Mouse (Mus musculus): ENCODE data around the gene Ndufs5. TPM values are rescaled to one million over a fixed set of nuclear protein-coding genes. Genes with fewer than 3 reads are reported as not detected.

Gene Ndufs5
- polyA plus RNA-seq, 1 experiment: 147 TPM

DNA sequence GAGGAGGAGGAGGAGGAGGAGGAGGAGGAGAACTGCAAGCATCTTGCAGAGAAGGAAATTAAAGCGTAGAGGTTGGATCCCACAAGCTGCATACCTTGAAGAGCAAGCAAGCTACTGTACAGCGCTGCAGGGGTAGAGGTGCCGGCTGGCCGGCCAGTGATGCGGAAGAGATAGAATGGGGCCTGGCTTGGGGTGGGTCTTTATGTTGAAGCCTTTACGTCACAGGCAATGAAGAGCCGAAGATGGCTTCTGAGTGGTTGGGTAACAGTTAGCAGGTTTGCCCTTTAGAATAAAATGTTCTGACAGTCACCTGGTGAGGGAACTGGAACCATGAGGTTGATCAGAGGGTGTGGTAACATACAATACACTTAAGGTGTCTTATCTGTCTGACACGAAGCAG is 35.7 kb downstream of the Ndufs5 start:
- Histone ChIP-seq H3K4me3 (ENCODE audit: insufficient read depth, low read depth, low read length) (no peak overlapping the region), H3K27me3 (replicated peaks; ENCODE audit: control insufficient read depth, insufficient read depth, low read length) (no peaks in the 10 kb centered on the region), H3K27ac (ENCODE audit: insufficient read depth, low read depth, low read length) (no peak overlapping the region), H3K4me1 (ENCODE audit: control insufficient read depth, insufficient read depth, low read length) (no peaks in the 10 kb centered on the region; the same call in 1 of the 2 replicates), H3K36me3 (ENCODE audit: control insufficient read depth, insufficient read depth, low read length) (no peaks in the 10 kb centered on the region)
- no peak for DNase-seq
- 82% methylated on average over 8 of the region's 8 CpGs for WGBS
- TF ChIP-seq CTCF (conservative IDR thresholded peaks at IDR 0.05; ENCODE audit: insufficient read depth, insufficient read length, low read depth, low read length) (no peak), POLR2A (IDR thresholded peaks at IDR 0.05; ENCODE audit: low read depth, low read length) (no peak)

DNA sequence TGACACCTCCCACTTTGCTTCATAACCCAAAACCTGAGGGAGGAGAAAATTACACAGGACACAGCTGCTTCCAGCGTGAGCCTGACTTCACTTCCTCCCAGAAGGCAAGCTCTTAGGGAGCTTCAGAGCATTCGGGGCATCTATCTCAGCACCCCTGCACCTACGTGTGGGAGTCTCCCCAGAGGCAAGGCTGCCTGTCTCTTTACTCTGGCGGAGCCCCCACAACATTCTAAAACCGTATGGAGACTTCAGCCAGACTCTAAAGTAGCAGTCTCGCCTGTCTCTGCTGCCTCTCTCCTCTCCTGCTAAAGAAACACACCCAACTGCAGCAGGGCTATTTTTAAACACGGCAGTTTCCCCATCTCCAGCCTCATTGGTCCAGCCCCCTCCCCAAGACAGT is 37.0 kb downstream of the Ndufs5 start:
- H3K4me1 ChIP-seq (ENCODE audit: control insufficient read depth, insufficient read depth, low read length): 0 out of 2 replicates have a peak, but pooled peaks cover 5% of the 10 kb centered on the region
- H3K36me3 ChIP-seq (ENCODE audit: control insufficient read depth, insufficient read depth, low read length): no peaks in the 10 kb centered on the region
- 55% methylated on average over 7 of the region's 7 CpGs for WGBS
- no peak for DNase-seq
- TF ChIP-seq CTCF (conservative IDR thresholded peaks at IDR 0.05; ENCODE audit: insufficient read depth, insufficient read length, low read depth, low read length) (no peak), POLR2A (IDR thresholded peaks at IDR 0.05; ENCODE audit: low read depth, low read length) (no peak)
- H3K4me3 ChIP-seq (ENCODE audit: insufficient read depth, low read depth, low read length): no peak overlapping the region
- no peak overlapping the region for H3K27ac ChIP-seq (ENCODE audit: insufficient read depth, low read depth, low read length)
- no peaks in the 10 kb centered on the region for H3K27me3 ChIP-seq (replicated peaks; ENCODE audit: control insufficient read depth, insufficient read depth, low read length)

DNA sequence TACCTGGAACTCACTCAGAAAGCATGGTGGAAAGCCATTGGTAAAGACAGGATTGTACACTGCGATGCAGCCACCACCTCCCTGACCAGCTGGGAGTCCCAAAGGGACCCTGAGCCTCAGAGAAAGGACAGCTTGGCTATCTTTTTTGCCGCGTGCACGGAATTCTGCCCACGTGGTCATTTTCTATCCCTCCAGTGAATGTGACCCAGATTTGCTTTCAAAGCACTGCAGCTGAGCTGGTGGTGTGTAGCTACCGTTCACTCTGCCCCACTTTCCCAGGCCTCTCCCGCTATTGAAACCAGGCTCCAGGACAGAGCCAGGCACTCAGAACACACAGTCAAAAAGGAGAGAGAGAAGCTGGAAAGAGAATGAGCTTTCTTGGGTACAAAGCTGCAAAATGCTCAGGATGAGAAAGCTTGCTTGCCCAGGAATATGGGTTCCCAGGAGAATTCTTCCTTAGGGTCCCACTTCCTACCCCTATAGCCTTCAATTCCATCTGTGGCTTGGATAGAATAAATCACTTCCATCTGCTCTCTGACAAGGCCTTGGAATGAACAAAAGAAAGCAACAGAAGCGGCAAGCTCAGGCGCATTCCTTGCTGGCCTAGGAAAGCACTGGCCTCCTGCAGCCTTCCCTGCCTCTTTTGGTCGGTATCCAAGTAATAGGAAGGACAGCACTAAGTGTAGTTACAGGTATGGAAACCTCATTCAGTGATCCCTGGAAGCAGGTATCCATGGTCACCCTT is 40.8 kb downstream of the Ndufs5 start:
- H3K36me3 ChIP-seq (ENCODE audit: control insufficient read depth, insufficient read depth, low read length): no peaks in the 10 kb centered on the region
- H3K27me3 ChIP-seq (replicated peaks; ENCODE audit: control insufficient read depth, insufficient read depth, low read length): no peaks in the 10 kb centered on the region
- 0 out of 2 replicates have a peak, but pooled peaks cover 5% of the 10 kb centered on the region for H3K4me1 ChIP-seq (ENCODE audit: control insufficient read depth, insufficient read depth, low read length)
- DNase-seq: peak; percentile 50
- H3K4me3 ChIP-seq (ENCODE audit: insufficient read depth, low read depth, low read length): no peak overlapping the region
- TF ChIP-seq POLR2A (IDR thresholded peaks at IDR 0.05; ENCODE audit: low read depth, low read length): no peak
- no peak for TF ChIP-seq CTCF (conservative IDR thresholded peaks at IDR 0.05; ENCODE audit: insufficient read depth, insufficient read length, low read depth, low read length)
- 37% methylated on average over 10 of the region's 10 CpGs for WGBS
- no peak overlapping the region for H3K27ac ChIP-seq (ENCODE audit: insufficient read depth, low read depth, low read length)

DNA sequence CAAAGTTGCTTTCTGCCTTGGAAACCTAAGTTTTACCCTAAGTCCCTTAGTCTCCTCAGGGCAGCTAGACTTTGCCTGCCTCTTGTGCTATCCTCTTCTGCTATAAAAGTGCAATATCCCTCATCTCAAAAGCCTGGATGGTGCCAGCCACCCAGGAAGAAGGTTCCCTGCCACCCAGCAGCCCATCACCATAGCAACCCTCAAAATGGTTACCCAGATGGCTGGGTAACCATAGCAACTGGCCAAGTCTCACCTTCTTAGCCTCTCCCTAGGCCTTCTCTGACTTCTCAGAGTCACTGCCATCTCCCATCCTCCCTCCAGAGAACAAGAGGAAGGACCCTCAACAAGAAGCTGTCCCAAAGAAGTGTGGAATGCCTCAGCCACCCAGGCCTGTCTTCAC is 47.4 kb downstream of the Ndufs5 start:
- Histone ChIP-seq H3K4me3 (ENCODE audit: insufficient read depth, low read depth, low read length) (no peak overlapping the region), H3K36me3 (ENCODE audit: control insufficient read depth, insufficient read depth, low read length) (no peaks in the 10 kb centered on the region), H3K27ac (ENCODE audit: insufficient read depth, low read depth, low read length) (no peak overlapping the region), H3K4me1 (ENCODE audit: control insufficient read depth, insufficient read depth, low read length) (peaks cover 2% of the 10 kb centered on the region; the same call in 1 of the 2 replicates), H3K27me3 (replicated peaks; ENCODE audit: control insufficient read depth, insufficient read depth, low read length) (no peaks in the 10 kb centered on the region)
- no peak for TF ChIP-seq CTCF (conservative IDR thresholded peaks at IDR 0.05; ENCODE audit: insufficient read depth, insufficient read length, low read depth, low read length)
- DNase-seq: no peak

DNA sequence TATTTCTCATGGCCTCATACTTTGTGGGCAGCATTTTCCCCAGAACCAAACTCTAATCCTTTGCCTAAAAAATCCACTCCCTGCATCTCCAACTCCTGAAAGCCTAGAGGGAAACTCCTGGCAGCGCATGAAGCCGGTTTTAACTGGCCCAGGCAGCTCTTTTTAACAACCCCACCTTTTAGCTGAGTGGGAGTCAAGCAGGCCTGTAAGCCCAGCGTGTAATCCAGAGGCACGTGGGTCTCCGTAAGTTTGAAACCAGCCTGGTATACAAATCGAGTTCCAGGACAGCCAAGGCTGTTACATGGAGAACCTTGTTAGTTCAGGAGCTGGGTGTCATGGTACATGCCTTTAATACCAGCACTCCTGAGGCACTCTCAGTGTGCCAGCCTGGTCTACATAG is 48.3 kb downstream of the Ndufs5 start:
- no peaks in the 10 kb centered on the region for H3K36me3 ChIP-seq (ENCODE audit: control insufficient read depth, insufficient read depth, low read length)
- no peaks in the 10 kb centered on the region for H3K27me3 ChIP-seq (replicated peaks; ENCODE audit: control insufficient read depth, insufficient read depth, low read length)
- no peak for TF ChIP-seq POLR2A (IDR thresholded peaks at IDR 0.05; ENCODE audit: low read depth, low read length)
- no peak for TF ChIP-seq CTCF (conservative IDR thresholded peaks at IDR 0.05; ENCODE audit: insufficient read depth, insufficient read length, low read depth, low read length)
- WGBS: 57% methylated on average over 6 of the region's 6 CpGs
- no peak overlapping the region for H3K4me3 ChIP-seq (ENCODE audit: insufficient read depth, low read depth, low read length)
- H3K27ac ChIP-seq (ENCODE audit: insufficient read depth, low read depth, low read length): no peak overlapping the region
- DNase-seq: no peak
- H3K4me1 ChIP-seq (ENCODE audit: control insufficient read depth, insufficient read depth, low read length): peaks cover 6% of the 10 kb centered on the region; the same call in 1 of the 2 replicates

DNA sequence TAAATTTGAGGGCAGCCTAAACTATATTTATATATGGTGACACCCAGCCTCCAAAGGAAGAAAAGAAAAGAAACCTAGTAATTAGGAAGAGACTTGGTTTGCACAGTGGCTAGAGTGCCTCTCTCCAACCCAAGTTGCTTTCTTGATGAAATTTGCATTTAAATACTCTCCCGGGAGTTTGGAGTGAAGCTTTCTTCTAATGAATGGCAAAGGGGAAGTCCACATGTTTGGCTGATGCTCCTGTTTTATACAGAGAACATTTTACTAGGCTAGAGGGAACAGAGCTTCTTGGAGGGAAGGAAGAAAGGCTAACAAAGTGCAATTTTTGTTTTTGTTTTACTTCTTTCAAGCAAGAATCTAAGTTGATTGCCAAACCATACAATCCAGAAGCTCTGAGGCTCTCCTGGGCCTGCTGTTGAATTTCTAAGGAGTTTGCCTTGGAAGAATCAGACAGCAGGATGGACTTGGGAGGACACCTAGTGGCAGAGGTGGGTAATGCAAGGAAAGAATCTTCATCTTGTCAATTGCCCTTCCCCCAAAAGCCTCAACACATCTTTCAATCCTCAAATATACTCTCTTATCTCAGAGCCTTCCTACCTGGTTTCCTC is 50.6 kb downstream of the Ndufs5 start:
- 15% methylated on average over 1 of the region's 1 CpGs for WGBS
- DNase-seq: peak; percentile 88
- no peaks in the 10 kb centered on the region for H3K36me3 ChIP-seq (ENCODE audit: control insufficient read depth, insufficient read depth, low read length)
- H3K4me3 ChIP-seq (ENCODE audit: insufficient read depth, low read depth, low read length): no peak overlapping the region
- TF ChIP-seq CTCF (conservative IDR thresholded peaks at IDR 0.05; ENCODE audit: insufficient read depth, insufficient read length, low read depth, low read length): peak; percentile 95
- no peak for TF ChIP-seq POLR2A (IDR thresholded peaks at IDR 0.05; ENCODE audit: low read depth, low read length)
- no peaks in the 10 kb centered on the region for H3K27me3 ChIP-seq (replicated peaks; ENCODE audit: control insufficient read depth, insufficient read depth, low read length)
- peaks cover 8% of the 10 kb centered on the region; the same call in 1 of the 2 replicates for H3K4me1 ChIP-seq (ENCODE audit: control insufficient read depth, insufficient read depth, low read length)
- no peak overlapping the region for H3K27ac ChIP-seq (ENCODE audit: insufficient read depth, low read depth, low read length)

DNA sequence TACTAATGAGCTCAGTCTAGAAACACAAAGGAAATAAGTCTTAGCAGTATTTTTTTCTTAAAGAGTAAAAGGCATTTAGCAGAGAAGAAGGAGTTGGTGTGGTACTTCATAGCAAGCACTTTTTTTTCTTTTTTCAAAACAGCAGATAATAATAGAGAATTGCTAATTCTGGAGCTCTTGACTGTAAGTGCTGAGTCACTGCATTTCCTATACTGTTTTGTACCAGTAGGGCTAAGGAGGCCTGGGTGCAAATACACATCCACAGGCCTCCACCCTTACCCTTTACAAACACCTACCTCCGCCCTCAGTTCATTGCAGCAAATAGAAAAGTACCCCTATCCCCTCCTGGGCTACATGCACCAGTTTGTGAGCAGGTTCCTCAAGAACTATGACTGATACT is 51.5 kb downstream of the Ndufs5 start:
- Histone ChIP-seq H3K4me3 (ENCODE audit: insufficient read depth, low read depth, low read length) (no peak overlapping the region), H3K27ac (ENCODE audit: insufficient read depth, low read depth, low read length) (no peak overlapping the region), H3K4me1 (ENCODE audit: control insufficient read depth, insufficient read depth, low read length) (peaks cover 12% of the 10 kb centered on the region; the same call in 1 of the 2 replicates), H3K36me3 (ENCODE audit: control insufficient read depth, insufficient read depth, low read length) (no peaks in the 10 kb centered on the region), H3K27me3 (replicated peaks; ENCODE audit: control insufficient read depth, insufficient read depth, low read length) (no peaks in the 10 kb centered on the region)
- no peak for DNase-seq
- 86% methylated on average over 1 of the region's 1 CpGs for WGBS
- TF ChIP-seq POLR2A (IDR thresholded peaks at IDR 0.05; ENCODE audit: low read depth, low read length): no peak
- no peak for TF ChIP-seq CTCF (conservative IDR thresholded peaks at IDR 0.05; ENCODE audit: insufficient read depth, insufficient read length, low read depth, low read length)

Measured in kidney, adult 2 months (tissue).